Mouse (Mus musculus) lung, postnatal 25 days (tissue): ENCODE results near the gene Meis2.

ENCODE experiments used
- DNase-seq: peaks from one replicate; pipeline ENCODE4 v3.0.0; 2022; ENCODE audit warnings: low spot score

The Meis2 gene

GRCm38 (mm10) chr2:115895256-115895655 is 170.4 kb downstream of the Meis2 start:
- no peak for DNase-seq

- no peak for DNase-seq
Measured at GRCm38 (mm10) chr2:115893113-115893512, 172.5 kb downstream of the Meis2 start.

- no peak for DNase-seq
Measured at GRCm38 (mm10) chr2:115890715-115891114, 174.9 kb downstream of the Meis2 start.

- DNase-seq = no peak
Measured at GRCm38 (mm10) chr2:115890030-115890429, 175.6 kb downstream of the Meis2 start.

- DNase-seq = no peak
Measured at GRCm38 (mm10) chr2:115889212-115889611, 176.4 kb downstream of the Meis2 start.

- DNase-seq = no peak
Measured at GRCm38 (mm10) chr2:115888336-115889077, 177.1 kb downstream of the Meis2 start.

- no peak for DNase-seq
Measured at GRCm38 (mm10) chr2:115887631-115888030, 178.0 kb downstream of the Meis2 start.

- no peak for DNase-seq
Measured at GRCm38 (mm10) chr2:115884184-115884583, 181.5 kb downstream of the Meis2 start.

GRCm38 (mm10) chr2:115883520-115883919 is 182.1 kb downstream of the Meis2 start:
- DNase-seq = no peak

GRCm38 (mm10) chr2:115875802-115876531 is 189.7 kb downstream of the Meis2 start:
- DNase-seq = no peak

GRCm38 (mm10) chr2:115872851-115873250 is 192.8 kb downstream of the Meis2 start:
- DNase-seq = no peak

GRCm38 (mm10) chr2:115869966-115870365 is 195.7 kb downstream of the Meis2 start:
- no peak for DNase-seq

- DNase-seq = no peak
Measured at GRCm38 (mm10) chr2:115860600-115861347, 204.9 kb downstream of the Meis2 start.

GRCm38 (mm10) chr2:115860141-115860480 is 205.5 kb downstream of the Meis2 start:
- DNase-seq = no peak

GRCm38 (mm10) chr2:115859371-115860140 is 206.1 kb downstream of the Meis2 start:
- no peak for DNase-seq

GRCm38 (mm10) chr2:115858927-115859326 is 206.7 kb downstream of the Meis2 start:
- DNase-seq = no peak

GRCm38 (mm10) chr2:115858246-115858645 is 207.4 kb downstream of the Meis2 start:
- DNase-seq = no peak

GRCm38 (mm10) chr2:115857123-115858080 is 208.2 kb downstream of the Meis2 start:
- DNase-seq = no peak

GRCm38 (mm10) chr2:115856401-115857073 is 209.1 kb downstream of the Meis2 start:
- DNase-seq = no peak
